Mouse (Mus musculus) neural tube, embryonic 13.5 days (tissue): Measurements from ENCODE around the gene Dtx3l. TPM values are rescaled to one million over a fixed set of nuclear protein-coding genes. Genes with fewer than 3 reads are reported as not detected.
"Not testable (repeated sequence)": the region's sequence is repeated elsewhere in the genome, so short reads cannot be mapped to it uniquely, and the experiment has no call there.

Experiments
- ATAC-seq: fragments of 200-750 bp; cut with Nextera tagmentation; 2 replicates; pipeline ENCODE4 v1.8.0; 2017; ENCODE audit warnings: low read depth, mild to moderate bottlenecking, moderate TSS enrichment, moderate library complexity
- H3K27ac ChIP-seq: fragments of 300-500 bp; sonication (generic); replicated peaks from 2 replicates; pipeline ENCODE4 v1.5.1; 2015; ENCODE audit warnings: moderate library complexity, mild to moderate bottlenecking, inconsistent platforms
- H3K27me3 ChIP-seq: fragments of 300-500 bp; sonication (generic); 2 replicates; pipeline ENCODE4 v1.6.1; 2015; ENCODE audit warnings: mild to moderate bottlenecking, inconsistent platforms
- H3K36me3 ChIP-seq: fragments of 300-500 bp; sonication (generic); 2 replicates; pipeline ENCODE4 v1.6.1; 2015; ENCODE audit warnings: mild to moderate bottlenecking, inconsistent platforms
- H3K4me1 ChIP-seq: fragments of 300-500 bp; sonication (generic); replicated peaks from 2 replicates; pipeline ENCODE4 v1.6.1; 2015; ENCODE audit warnings: inconsistent platforms
- H3K4me2 ChIP-seq: fragments of 300-500 bp; sonication (generic); 2 replicates; pipeline ENCODE4 v1.6.1; 2015; ENCODE audit warnings: inconsistent platforms, mild to moderate bottlenecking, moderate library complexity
- H3K4me3 ChIP-seq: fragments of 300-500 bp; sonication (generic); 2 replicates; pipeline ENCODE4 v1.5.1; 2015; ENCODE audit warnings: mild to moderate bottlenecking, inconsistent platforms
- H3K9ac ChIP-seq: fragments of 300-500 bp; sonication (generic); 2 replicates; pipeline ENCODE4 v1.6.1; 2015; ENCODE audit warnings: moderate library complexity, mild to moderate bottlenecking, inconsistent platforms
- H3K9me3 ChIP-seq: fragments of 300-500 bp; sonication (generic); 2 replicates; pipeline ENCODE4 v1.6.1; 2016; ENCODE audit warnings: inconsistent platforms
- WGBS: fragments of 180-500 bp; shearing (Covaris S2); methylation state at CpG from one replicate; pipeline ENCODE4 v1.1.7; 2015; 5-methylcytosine and 5-hydroxymethylcytosine counted together
- polyA plus RNA-seq: library from polyadenylated mRNA; unstranded; fragments of >200 nt; fragmentation: Nextera tagmentation; extraction: Ambion mirVana; gene quantifications from 2 replicates; pipeline ENCODE4 v1.2.1, GENCODE M21; 2015

The Dtx3l gene
- polyA plus RNA-seq, 1 experiment from 2014 or later = 1.2 TPM

GRCm38 (mm10) chr16:35903014-35903640 is 35.8 kb downstream of the Dtx3l start:
- Histone ChIP-seq H3K9ac (no peak overlapping the region), H3K4me1 (no peaks in the 10 kb centered on the region)
- 91% methylated on average over 6 of the region's 6 CpGs for WGBS

GRCm38 (mm10) chr16:35900541-35900940 is 38.4 kb downstream of the Dtx3l start:
- H3K36me3 ChIP-seq = no peaks in the 10 kb centered on the region
- H3K27me3 ChIP-seq = no peaks in the 10 kb centered on the region
- no peak overlapping the region for H3K27ac ChIP-seq
- ATAC-seq = no peak
- no peak overlapping the region for H3K4me2 ChIP-seq
- H3K9ac ChIP-seq = no peak overlapping the region
- 87% methylated on average over 3 of the region's 3 CpGs for WGBS
- no peak overlapping the region for H3K4me3 ChIP-seq
- peaks cover 5% of the 10 kb centered on the region; the same call in 1 of the 2 replicates for H3K9me3 ChIP-seq
- H3K4me1 ChIP-seq = no peaks in the 10 kb centered on the region

More at GRCm38 (mm10) chr16:35903014-35903640, 35.8 kb downstream of the Dtx3l start:
- Histone ChIP-seq H3K27me3 (no peaks in the 10 kb centered on the region), H3K4me2 (no peak overlapping the region), H3K9me3 (no peaks in the 10 kb centered on the region), H3K4me3 (no peak overlapping the region), H3K36me3 (no peaks in the 10 kb centered on the region), H3K27ac (no peak overlapping the region)
- ATAC-seq = no peak

- H3K4me1 ChIP-seq = no peaks in the 10 kb centered on the region
- no peaks in the 10 kb centered on the region for H3K36me3 ChIP-seq
- WGBS = 16% methylated on average over 6 of the region's 6 CpGs
- no peak for ATAC-seq
- H3K9ac ChIP-seq = no peak overlapping the region
- no peak overlapping the region for H3K27ac ChIP-seq
- H3K27me3 ChIP-seq = no peaks in the 10 kb centered on the region
- H3K4me2 ChIP-seq = no peak overlapping the region
- H3K9me3 ChIP-seq = peaks cover 5% of the 10 kb centered on the region; the same call in 1 of the 2 replicates
- H3K4me3 ChIP-seq = no peak overlapping the region
Measured at GRCm38 (mm10) chr16:35894997-35895396, 44.0 kb downstream of the Dtx3l start.

GRCm38 (mm10) chr16:35891603-35892002 is 47.3 kb downstream of the Dtx3l start:
- not testable (repeated sequence) for H3K4me3 ChIP-seq, H3K9me3 ChIP-seq, H3K27ac ChIP-seq, H3K27me3 ChIP-seq, H3K4me2 ChIP-seq, H3K4me1 ChIP-seq, H3K36me3 ChIP-seq, ATAC-seq, H3K9ac ChIP-seq
- 82% methylated on average over 5 of the region's 5 CpGs for WGBS

- no peak overlapping the region for H3K4me3 ChIP-seq
- H3K4me2 ChIP-seq = no peak overlapping the region
Measured at GRCm38 (mm10) chr16:35890645-35891044, 48.3 kb downstream of the Dtx3l start.

GRCm38 (mm10) chr16:35888910-35889309 is 50.0 kb downstream of the Dtx3l start:
- Histone ChIP-seq H3K9me3 (no peaks in the 10 kb centered on the region), H3K36me3 (no peaks in the 10 kb centered on the region), H3K27me3 (no peaks in the 10 kb centered on the region), H3K27ac (no peak overlapping the region), H3K4me3 (no peak overlapping the region), H3K4me2 (no peak overlapping the region), H3K4me1 (no peaks in the 10 kb centered on the region), H3K9ac (no peak overlapping the region)
- no peak for ATAC-seq
- WGBS = 93% methylated on average over 5 of the region's 5 CpGs

More at GRCm38 (mm10) chr16:35890645-35891044, 48.3 kb downstream of the Dtx3l start:
- H3K27me3 ChIP-seq = no peaks in the 10 kb centered on the region
- no peaks in the 10 kb centered on the region for H3K36me3 ChIP-seq
- no peaks in the 10 kb centered on the region for H3K4me1 ChIP-seq
- no peak overlapping the region for H3K27ac ChIP-seq
- WGBS = 76% methylated on average over 3 of the region's 3 CpGs
- ATAC-seq = no peak
- H3K9me3 ChIP-seq = no peaks in the 10 kb centered on the region
- H3K9ac ChIP-seq = no peak overlapping the region

- WGBS = 81% methylated on average over 7 of the region's 7 CpGs
- Histone ChIP-seq H3K4me3 (no peak overlapping the region), H3K9ac (no peak overlapping the region), H3K4me1 (no peaks in the 10 kb centered on the region), H3K36me3 (no peaks in the 10 kb centered on the region), H3K27ac (no peak overlapping the region), H3K4me2 (no peak overlapping the region), H3K27me3 (no peaks in the 10 kb centered on the region), H3K9me3 (no peaks in the 10 kb centered on the region)
- no peak for ATAC-seq
Measured at GRCm38 (mm10) chr16:35888174-35888573, 50.8 kb downstream of the Dtx3l start.

Other genes starting within 250 kb of the Dtx3l start
- 30.6 and 33.7 TPM in 2 replicates for gene Dirc2, start 169.8 kb downstream of the Dtx3l start, polyA plus RNA-seq
- 18.2 and 18.3 TPM in 2 replicates for gene Hspbap1, start 168.8 kb downstream of the Dtx3l start, polyA plus RNA-seq
- gene Parp14, start 67.6 kb downstream of the Dtx3l start, polyA plus RNA-seq = 0.38 and 0.44 TPM in 2 replicates
- 2.3 and 2.4 TPM in 2 replicates for gene Parp9, start 681 bp downstream of the Dtx3l start, polyA plus RNA-seq
- gene Kpna1, start 39.6 kb upstream of the Dtx3l start, polyA plus RNA-seq = 72.7 and 74.9 TPM in 2 replicates
- 12.6 and 14.4 TPM in 2 replicates for gene Wdr5b, start 102.0 kb upstream of the Dtx3l start, polyA plus RNA-seq
- 166 and 181 TPM in 2 replicates for gene Fam162a, start 132.4 kb upstream of the Dtx3l start, polyA plus RNA-seq
- 41.7 and 46.5 TPM in 2 replicates for gene Ccdc58, start 132.5 kb upstream of the Dtx3l start, polyA plus RNA-seq
- gene Csta1, start 192.1 kb upstream of the Dtx3l start, polyA plus RNA-seq = not detected in 2 replicates
- gene Stfa2l1, start 217.7 kb upstream of the Dtx3l start, polyA plus RNA-seq = 0.85 and 0.92 TPM in 2 replicates
- 1.5 and 1.7 TPM in 2 replicates for gene Gm5483, start 245.1 kb upstream of the Dtx3l start, polyA plus RNA-seq